Comparison of ENCODE assay signal across 8 mouse cellular contexts in the genomic region with DNA sequence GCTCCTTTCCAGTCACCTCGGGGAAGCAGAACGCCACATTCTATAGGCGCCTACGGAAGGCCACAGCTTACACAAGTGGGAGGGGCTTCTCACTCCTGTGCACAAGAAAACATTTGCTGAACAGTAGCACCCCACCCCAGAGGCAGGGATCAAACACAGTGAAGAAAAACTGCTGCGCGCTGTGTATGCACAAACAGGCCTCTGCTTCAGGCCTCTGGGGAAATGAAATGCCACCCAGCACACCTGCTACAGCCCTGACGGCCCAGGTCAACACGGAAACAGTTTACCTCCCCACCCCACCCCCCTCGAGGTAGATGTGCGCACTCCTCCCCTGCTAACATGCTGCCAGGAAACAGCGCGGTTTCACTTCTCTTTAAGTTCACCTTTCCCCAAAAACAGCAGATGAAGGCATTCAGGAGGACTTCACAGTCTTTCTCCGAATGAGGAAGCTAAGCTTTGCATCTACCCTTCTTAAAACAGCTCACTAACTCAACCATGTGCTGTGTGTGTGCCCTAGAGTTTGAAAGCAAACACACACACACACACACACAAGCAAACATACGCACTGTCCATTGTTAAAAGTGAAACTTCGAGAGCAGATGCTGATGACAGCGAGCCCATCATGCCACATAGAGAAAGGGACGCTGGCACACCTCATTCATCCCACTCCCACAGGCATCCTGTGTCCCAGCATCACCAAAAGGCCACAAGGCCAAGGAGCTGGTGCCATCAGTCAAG. TPM values are rescaled to one million over a fixed set of nuclear protein-coding genes. Genes with fewer than 3 reads are reported as not detected.
DNase-seq lines count a peak whose midpoint lies in the region; ATAC-seq lines count a peak whose summit lies in the region.

No protein-coding gene starts in this region.

- peak; percentile 48; the same call in 1 of the 2 replicates for ATAC-seq in embryonic facial prominence, embryonic 14.5 days (ENCODE audit: low read depth)
- peak; percentile 43 for ATAC-seq in intestine, embryonic 16.5 days
- ATAC-seq in monocyte, adult 5-6 weeks (replicated peaks; ENCODE audit: insufficient number of reproducible peaks, low FRiP score, low TSS enrichment, poor library complexity, severe bottlenecking), result peak; percentile 64

- WGBS in embryonic facial prominence, embryonic 14.5 days, result 58% methylated on average over 17 of the region's 17 CpGs
- 81% methylated on average over 17 of the region's 17 CpGs for WGBS in embryonic facial prominence, embryonic 10.5 days
- 42% methylated on average over 17 of the region's 17 CpGs for whole genome bisulfite sequencing in intestine, embryonic 16.5 days

- H3K4me3 ChIP-seq in embryonic facial prominence, embryonic 14.5 days (ENCODE audit: low read depth, low read length), result no peak overlapping the region
- no peak overlapping the region for H3K4me3 ChIP-seq in embryonic facial prominence, embryonic 10.5 days
- H3K4me3 ChIP-seq in intestine, embryonic 16.5 days (ENCODE audit: low read length), result no peak overlapping the region

- no peak for DNase-seq in embryonic facial prominence, embryonic 14.5 days (ENCODE audit: low spot score)
- DNase-seq in embryonic facial prominence, embryonic 10.5 days (ENCODE audit: low spot score), result no peak
- peak; percentile 64 for DNase-seq in ZHBTc4 (ENCODE audit: low read depth, low spot score)
- DNase-seq in left cerebral cortex, adult 9 months (ENCODE audit: low spot score in 2 of 2), result no peak
- DNase-seq in embryo, embryonic 9.5 days (ENCODE audit: extremely low spot score), result no peak
- DNase-seq in frontal cortex, postnatal 36 days (ENCODE audit: low spot score in 2 of 2), result no peak

- H3K36me3 ChIP-seq in embryonic facial prominence, embryonic 14.5 days (ENCODE audit: control insufficient read depth, insufficient read depth, low read length), result no peaks in the 10 kb centered on the region
- H3K36me3 ChIP-seq in embryonic facial prominence, embryonic 10.5 days (replicated peaks), result peaks cover 38% of the 10 kb centered on the region
- no peaks in the 10 kb centered on the region for H3K36me3 ChIP-seq in intestine, embryonic 16.5 days (ENCODE audit: control insufficient read depth, insufficient read depth, low read length)

- no peak overlapping the region for H3K9ac ChIP-seq in embryonic facial prominence, embryonic 14.5 days (ENCODE audit: low read depth, low read length)
- H3K9ac ChIP-seq in intestine, embryonic 16.5 days (ENCODE audit: low read depth, low read length), result peak overlapping the region; percentile 43

- no peaks in the 10 kb centered on the region for H3K27me3 ChIP-seq in embryonic facial prominence, embryonic 14.5 days (replicated peaks; ENCODE audit: control insufficient read depth, insufficient read depth, low read length)
- no peaks in the 10 kb centered on the region for H3K27me3 ChIP-seq in embryonic facial prominence, embryonic 10.5 days (replicated peaks; ENCODE audit: low read depth, poor library complexity, severe bottlenecking)
- no peaks in the 10 kb centered on the region for H3K27me3 ChIP-seq in intestine, embryonic 16.5 days (replicated peaks; ENCODE audit: control insufficient read depth, insufficient read depth, low read length)

- H3K9me3 ChIP-seq in embryonic facial prominence, embryonic 14.5 days (ENCODE audit: control insufficient read depth, low read length), result no peaks in the 10 kb centered on the region
- H3K9me3 ChIP-seq in embryonic facial prominence, embryonic 10.5 days, result no peaks in the 10 kb centered on the region; the same call in 1 of the 2 replicates
- H3K9me3 ChIP-seq in intestine, embryonic 16.5 days (ENCODE audit: control insufficient read depth, low read length), result no peaks in the 10 kb centered on the region

- H3K4me1 ChIP-seq in embryonic facial prominence, embryonic 14.5 days (ENCODE audit: control insufficient read depth, insufficient read depth, low read length), result peaks cover 31% of the 10 kb centered on the region
- H3K4me1 ChIP-seq in embryonic facial prominence, embryonic 10.5 days, result peaks cover 55% of the 10 kb centered on the region
- H3K4me1 ChIP-seq in intestine, embryonic 16.5 days (ENCODE audit: control insufficient read depth, insufficient read depth, low read length), result peaks cover 77% of the 10 kb centered on the region

- H3K4me2 ChIP-seq in embryonic facial prominence, embryonic 14.5 days (ENCODE audit: low read depth, low read length), result no peak overlapping the region
- H3K4me2 ChIP-seq in intestine, embryonic 16.5 days (ENCODE audit: low read depth, low read length), result peak overlapping the region; percentile 7; the same call in 1 of the 2 replicates

- H3K27ac ChIP-seq in embryonic facial prominence, embryonic 14.5 days (replicated peaks; ENCODE audit: low read depth, low read length), result no peak overlapping the region
- H3K27ac ChIP-seq in embryonic facial prominence, embryonic 10.5 days (replicated peaks), result no peak overlapping the region; the same call in 1 of the 2 replicates
- peak overlapping the region; percentile 56 for H3K27ac ChIP-seq in intestine, embryonic 16.5 days (ENCODE audit: low read length)

RNA-seq across cellular contexts. Expression of a gene that starts 13.7 kb away (rescaled TPM):
- polyA plus RNA-seq in embryonic facial prominence, embryonic 14.5 days (2014; fragmentation: Nextera tagmentation; extraction: Ambion mirVana), result 38.9 and 46.0 TPM in 2 replicates
- polyA plus RNA-seq in embryonic facial prominence, embryonic 10.5 days (2016; fragmentation: Nextera tagmentation; extraction: Ambion mirVana), result 39.9 and 43.0 TPM in 2 replicates
- 27.3 and 39.7 TPM in 2 replicates for polyA plus RNA-seq in intestine, embryonic 16.5 days (2015; fragmentation: Nextera tagmentation; extraction: Ambion mirVana)
- total RNA-seq in monocyte, adult 5-6 weeks (2017), result 267 to 321 TPM (median 302 TPM) in 3 replicates
